Mouse (Mus musculus) gastrocnemius, adult 2 months (tissue): ENCODE measurements at regions not wholly inside any gene's neighbourhood (a gene's known extent, or its start where the extent isn't known, plus 50 kb on each side); places are given as distances from the start of the nearest gene placed in this dataset.

Experiments used
- DNase-seq: peaks from one replicate; pipeline ENCODE4 v3.0.0; 2022
- H3K27ac ChIP-seq: fragments of 200-600 bp; 2 replicates; pipeline ENCODE4 v1.8.1; 2022; ENCODE audit warnings: mild to moderate bottlenecking
- H3K4me3 ChIP-seq: fragments of 200-600 bp; 2 replicates; pipeline ENCODE4 v1.8.1; 2022; ENCODE audit warnings: mild to moderate bottlenecking, moderate library complexity
- CTCF ChIP-seq: fragments of 200-600 bp; IDR thresholded peaks from 2 replicates; pipeline ENCODE4 v1.8.1; 2022; ENCODE audit warnings: antibody characterized with exemption, mild to moderate bottlenecking, moderate library complexity
- intact Hi-C: fragments of 180-260 bp; cut with DNase I; formaldehyde crosslinking; loops from one replicate; pipeline ENCODE4 v1.15.1; 2025

- no peak for DNase-seq
- intact Hi-C loops: no loop called here
- no peak overlapping the region for H3K4me3 ChIP-seq
- TF ChIP-seq CTCF: no peak
- no peak overlapping the region for H3K27ac ChIP-seq
These were observed 794.4 kb upstream of the A1bg start for GRCm38 (mm10) chr15:61717216-61717615.

GRCm38 (mm10) chr15:61713953-61714352, 791.1 kb upstream of the A1bg start:
- no peak for TF ChIP-seq CTCF
- Histone ChIP-seq H3K27ac (no peak overlapping the region), H3K4me3 (no peak overlapping the region)
- intact Hi-C loops: no loop called here
- no peak for DNase-seq

- H3K27ac ChIP-seq: no peak overlapping the region
- H3K4me3 ChIP-seq: no peak overlapping the region
- DNase-seq: no peak
- intact Hi-C loops: no loop called here
- no peak for TF ChIP-seq CTCF
These were observed 786.1 kb upstream of the A1bg start for GRCm38 (mm10) chr15:61708928-61709327.

- DNase-seq: no peak
- TF ChIP-seq CTCF: no peak
- Histone ChIP-seq H3K27ac (no peak overlapping the region), H3K4me3 (no peak overlapping the region)
- intact Hi-C loops: no loop called here
These were observed 785.1 kb upstream of the A1bg start for GRCm38 (mm10) chr15:61707952-61708351.

GRCm38 (mm10) chr15:61692679-61693078, 769.9 kb upstream of the A1bg start:
- no peak overlapping the region for H3K27ac ChIP-seq
- no peak for TF ChIP-seq CTCF
- no peak for DNase-seq
- no peak overlapping the region for H3K4me3 ChIP-seq
- intact Hi-C loops: no loop called here

GRCm38 (mm10) chr15:61690425-61690824, 767.6 kb upstream of the A1bg start:
- DNase-seq: no peak
- Histone ChIP-seq H3K27ac (no peak overlapping the region), H3K4me3 (no peak overlapping the region)
- intact Hi-C loops: no loop called here
- no peak for TF ChIP-seq CTCF

- intact Hi-C loops: no loop called here
- no peak overlapping the region for H3K4me3 ChIP-seq
- TF ChIP-seq CTCF: no peak
- no peak overlapping the region for H3K27ac ChIP-seq
- DNase-seq: no peak
These were observed 767.1 kb upstream of the A1bg start for GRCm38 (mm10) chr15:61689776-61690397.

- no peak overlapping the region for H3K27ac ChIP-seq
- DNase-seq: no peak
- intact Hi-C loops: no loop called here
- no peak for TF ChIP-seq CTCF
- H3K4me3 ChIP-seq: no peak overlapping the region
These were observed 760.2 kb upstream of the A1bg start for GRCm38 (mm10) chr15:61682968-61683367.

- DNase-seq: no peak
- Histone ChIP-seq H3K4me3 (no peak overlapping the region), H3K27ac (no peak overlapping the region)
- intact Hi-C loops: no loop called here
- no peak for TF ChIP-seq CTCF
These were observed 747.7 kb upstream of the A1bg start for GRCm38 (mm10) chr15:61670556-61670955.

- intact Hi-C loops: no loop called here
These were observed 737.8 kb upstream of the A1bg start for GRCm38 (mm10) chr15:61660581-61660980.

GRCm38 (mm10) chr15:61656951-61657350, 734.1 kb upstream of the A1bg start:
- intact Hi-C loops: no loop called here
- Histone ChIP-seq H3K4me3 (no peak overlapping the region), H3K27ac (no peak overlapping the region)
- no peak for TF ChIP-seq CTCF
- peak; percentile 16 for DNase-seq

More at GRCm38 (mm10) chr15:61660581-61660980, 737.8 kb upstream of the A1bg start:
- Histone ChIP-seq H3K4me3 (no peak overlapping the region), H3K27ac (no peak overlapping the region)
- DNase-seq: no peak
- TF ChIP-seq CTCF: no peak

GRCm38 (mm10) chr15:61654846-61655245, 732.0 kb upstream of the A1bg start:
- H3K27ac ChIP-seq: no peak overlapping the region
- DNase-seq: no peak
- intact Hi-C loops: no loop called here
- no peak for TF ChIP-seq CTCF
- no peak overlapping the region for H3K4me3 ChIP-seq

- no peak overlapping the region for H3K4me3 ChIP-seq
- no peak for TF ChIP-seq CTCF
- H3K27ac ChIP-seq: no peak overlapping the region
- intact Hi-C loops: no loop called here
- no peak for DNase-seq
These were observed 731.0 kb upstream of the A1bg start for GRCm38 (mm10) chr15:61653853-61654252.

- intact Hi-C loops: no loop called here
- H3K27ac ChIP-seq: no peak overlapping the region
- peak; percentile 20; the same call in 1 of the 2 replicates for TF ChIP-seq CTCF
- no peak overlapping the region for H3K4me3 ChIP-seq
- DNase-seq: no peak
These were observed 696.1 kb upstream of the A1bg start for GRCm38 (mm10) chr15:61618638-61619500.
